Mouse (Mus musculus): Measurements from ENCODE around the gene Spata21. TPM values are rescaled to one million over a fixed set of nuclear protein-coding genes. Genes with fewer than 3 reads are reported as not detected.

Gene Spata21
- total RNA-seq, 2 experiments from 2014 or later: 0.76 TPM; not detected in 1

DNA sequence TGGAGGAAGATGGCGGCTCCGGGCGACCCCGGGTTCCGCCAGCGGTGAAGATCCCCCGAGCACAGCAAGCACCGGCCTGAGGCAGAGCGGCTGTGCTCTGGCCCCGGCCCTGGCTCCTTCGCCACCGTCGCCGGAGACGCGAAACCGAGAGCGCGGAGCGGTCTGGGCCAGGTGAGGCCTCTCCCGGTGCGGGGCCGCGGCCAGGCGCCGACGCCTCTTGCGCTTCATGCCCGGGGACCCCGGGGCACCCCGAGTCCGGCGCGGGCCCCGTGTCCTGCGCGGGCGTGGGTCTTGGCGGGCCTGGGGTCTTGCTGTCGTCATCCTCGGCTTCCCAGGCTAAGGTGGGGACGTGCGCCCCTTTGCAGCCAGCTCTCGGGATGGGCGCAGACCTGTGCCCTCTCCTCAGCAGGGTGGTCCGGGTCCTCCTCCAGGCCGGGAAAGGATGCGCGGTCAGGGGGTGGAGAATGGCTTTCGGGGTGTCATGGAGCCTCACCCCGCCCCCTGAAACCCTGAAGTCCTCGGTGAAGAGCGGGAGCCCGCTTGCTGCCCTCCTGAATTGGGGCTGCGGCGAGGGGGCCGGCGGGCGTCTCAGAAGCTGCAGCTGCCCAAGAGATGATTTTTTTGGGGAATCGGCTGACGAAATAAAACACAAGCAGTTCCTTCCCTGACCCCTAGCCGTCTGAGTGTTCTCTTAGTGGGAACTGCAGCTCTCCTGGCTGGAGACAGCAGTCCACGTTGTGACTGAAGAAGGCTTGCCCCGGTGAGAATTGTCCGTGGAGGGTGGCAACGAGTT is 60.1 kb downstream of the Spata21 start:
- DNase-seq (ENCODE audit: low spot score in 2 of 2): peak in 1 of 2 experiments; percentile 34

DNA sequence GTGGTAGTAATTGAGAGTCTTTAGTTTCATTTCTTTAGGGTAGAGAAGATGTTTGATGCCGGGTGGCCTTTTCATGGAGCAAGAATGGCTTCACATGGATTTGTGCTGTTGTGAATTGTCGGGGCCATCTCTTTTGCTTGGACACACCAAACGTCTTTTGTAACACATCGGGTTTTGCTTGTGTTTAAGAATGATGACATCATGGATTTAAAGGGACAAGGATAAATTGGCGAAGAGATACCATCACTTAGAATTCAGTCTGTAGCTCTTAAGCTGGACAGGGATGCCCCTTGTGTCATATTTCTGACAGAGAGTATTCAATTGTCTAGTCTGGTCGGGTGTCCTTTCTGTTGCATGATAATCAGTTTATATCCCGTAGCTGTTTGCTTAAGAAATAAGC is 61.0 kb downstream of the Spata21 start:
- no peak for DNase-seq (ENCODE audit: low spot score in 2 of 2)

DNA sequence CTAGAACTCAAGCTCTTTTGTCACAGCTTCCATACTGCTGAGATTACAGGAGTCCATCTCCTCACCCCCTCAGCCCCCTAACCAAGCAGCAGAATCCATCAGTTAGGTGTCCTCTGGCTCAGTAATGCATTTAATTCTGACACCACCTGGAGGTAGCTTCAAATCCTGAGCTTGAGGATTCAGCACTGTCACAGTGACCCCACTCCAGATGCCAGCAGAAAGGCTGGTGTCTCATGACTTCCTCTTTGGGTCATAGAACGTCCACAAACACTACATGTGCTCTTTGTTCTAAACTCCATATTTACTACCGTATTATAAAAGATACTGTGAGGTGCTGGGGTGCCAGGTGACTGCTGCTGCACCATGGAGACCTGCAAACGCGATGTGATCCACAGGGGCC is 69.4 kb downstream of the Spata21 start:
- no peak for DNase-seq (ENCODE audit: low spot score in 2 of 2)

DNA sequence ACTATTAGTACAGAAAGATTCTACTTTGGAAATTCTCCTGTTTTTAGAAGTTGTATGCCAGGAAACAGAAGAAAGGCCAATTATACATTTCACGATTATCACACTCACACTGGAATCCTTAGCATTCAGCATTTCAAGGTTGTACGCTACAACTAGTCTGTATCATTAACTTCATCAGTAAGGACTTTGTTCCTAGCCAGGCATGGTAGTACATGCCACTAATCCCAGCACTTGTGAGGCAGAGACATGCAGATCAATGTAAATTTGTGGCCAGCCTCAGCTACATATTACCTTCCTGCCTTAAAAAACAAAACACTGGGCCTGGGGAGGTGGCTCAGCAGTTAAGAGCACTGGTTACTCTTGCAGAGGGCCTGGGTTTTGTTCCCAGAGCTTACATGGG is 70.5 kb downstream of the Spata21 start:
- DNase-seq (ENCODE audit: low spot score in 2 of 2): no peak

DNA sequence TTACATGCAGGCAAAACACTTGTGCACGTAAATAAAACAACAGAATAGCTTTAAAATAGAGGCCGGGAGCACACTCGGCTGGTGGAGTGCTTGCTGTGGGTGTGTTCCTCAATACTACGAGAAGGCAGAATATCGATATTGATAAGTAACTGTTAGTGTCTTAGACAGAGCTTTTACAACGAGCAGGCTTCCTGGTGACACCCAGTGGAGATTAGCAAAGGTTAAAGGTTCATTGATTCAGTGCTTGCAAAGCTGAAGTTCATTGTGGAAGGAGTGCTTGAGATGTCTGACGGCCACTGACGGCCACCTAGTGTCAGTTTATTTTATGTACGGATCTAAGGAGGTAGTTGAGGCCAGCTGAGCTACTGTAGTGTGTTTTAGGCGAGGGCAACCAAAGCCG is 71.0 kb downstream of the Spata21 start:
- DNase-seq (ENCODE audit: low spot score in 2 of 2): no peak

DNA sequence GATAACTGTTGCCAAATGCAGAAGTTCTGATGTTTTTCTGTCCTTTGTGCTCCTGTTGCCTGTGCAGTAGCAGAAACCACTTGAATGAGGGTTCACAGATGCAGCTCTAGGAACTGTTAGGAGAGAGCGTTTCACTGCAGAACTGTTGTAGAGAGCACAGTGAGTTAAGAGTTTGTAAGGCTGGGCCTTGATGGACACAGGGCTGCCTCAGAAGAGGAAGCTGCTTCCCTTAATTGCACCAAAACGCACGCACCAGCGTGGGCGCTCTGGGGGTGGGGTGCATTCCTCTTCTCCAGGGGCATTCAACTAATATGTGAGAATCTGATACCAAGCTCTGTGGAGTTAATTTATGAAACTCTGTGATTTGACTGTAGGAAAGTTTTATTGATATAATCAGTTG is 71.5 kb downstream of the Spata21 start:
- DNase-seq (ENCODE audit: low spot score in 2 of 2): no peak

DNA sequence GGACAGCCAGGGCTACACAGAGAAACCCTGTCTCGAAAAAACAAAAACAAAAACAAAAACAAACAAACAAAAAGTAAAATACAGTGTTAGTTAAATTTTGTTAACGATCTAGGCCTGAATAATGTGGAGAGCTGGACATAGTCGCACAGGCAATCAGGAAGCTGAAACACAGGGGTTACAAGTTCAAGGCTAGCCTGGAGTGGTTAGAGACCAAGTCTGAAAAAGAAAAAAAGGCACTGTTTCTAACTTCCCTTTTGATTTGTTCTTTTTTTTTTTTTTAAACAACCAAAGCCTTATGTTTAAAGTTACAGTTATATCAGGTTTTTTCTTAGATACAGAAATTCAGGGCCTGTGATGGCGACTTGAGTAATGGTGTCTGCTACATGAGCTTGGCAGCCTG is 72.1 kb downstream of the Spata21 start:
- no peak for DNase-seq (ENCODE audit: low spot score in 2 of 2)

DNA sequence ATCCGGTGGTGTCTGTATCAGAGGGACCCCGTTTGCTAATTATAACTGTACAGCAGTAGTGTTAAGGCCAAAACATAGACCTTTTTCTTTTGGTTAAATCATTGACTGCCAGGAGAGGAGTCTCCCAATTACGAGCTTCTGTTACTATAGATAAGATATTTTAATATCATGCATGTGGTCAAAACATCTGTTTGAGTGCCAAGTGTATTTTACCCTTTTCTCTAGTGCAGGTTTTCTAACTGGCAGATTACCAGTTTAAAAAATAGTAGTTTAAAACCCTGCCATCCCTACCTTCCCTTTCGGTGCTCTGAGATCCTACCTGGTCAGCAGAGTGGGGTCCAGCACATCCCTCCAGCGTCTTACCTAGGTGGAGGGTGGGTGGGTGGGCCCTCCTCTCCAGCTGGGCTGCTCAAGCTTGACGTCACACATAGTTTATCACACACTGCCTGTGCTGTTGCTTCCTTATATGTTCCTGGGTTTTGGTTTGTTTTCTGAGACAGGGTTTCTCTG is 73.6 kb downstream of the Spata21 start:
- no peak for DNase-seq (ENCODE audit: low spot score in 2 of 2)

Other genes with a start within 250 kb of the Spata21 start
- not detected for gene Padi1, start 242.6 kb upstream of the Spata21 start, total RNA-seq (2021)
- gene Padi2, start 182.0 kb upstream of the Spata21 start, total RNA-seq (2021): 10 to 100 TPM; 73.9 to 78.5 TPM
- 100 to 1,000 TPM; 295 to 300 TPM for gene Sdhb, start 127.1 kb upstream of the Spata21 start, total RNA-seq (2021)
- gene Atp13a2, start 101.5 kb upstream of the Spata21 start, total RNA-seq (2021): 10 to 100 TPM; 28.4 to 28.6 TPM
- gene Mfap2, start 77.9 kb upstream of the Spata21 start, total RNA-seq (2021): 100 to 1,000 TPM; 175 to 183 TPM
- 10 to 100 TPM; 10.4 to 11.6 TPM for gene Crocc, start 27.8 kb upstream of the Spata21 start, total RNA-seq (2021)
- 10 to 100 TPM; 36.8 to 37.8 TPM for gene Necap2, start 10.0 kb upstream of the Spata21 start, total RNA-seq (2021)
- gene Szrd1, start 51.4 kb downstream of the Spata21 start, total RNA-seq (2021): 100 to 1,000 TPM; 164 to 177 TPM
- 10 to 100 TPM; 15.5 to 16.3 TPM for gene Fbxo42, start 59.6 kb downstream of the Spata21 start, total RNA-seq (2021)
- 1 to 10 TPM; 1.1 to 1.3 TPM for gene Rsg1, start 125.6 kb downstream of the Spata21 start, total RNA-seq (2021)
- 1 to 10 TPM; 3.0 to 4.7 TPM for gene Arhgef19, start 151.2 kb downstream of the Spata21 start, total RNA-seq (2021)
- 1 to 10 TPM; 3.7 to 4.7 TPM for gene Epha2, start 212.9 kb downstream of the Spata21 start, total RNA-seq (2021)

All from gastrocnemius, postnatal 4 days (tissue).